Mouse (Mus musculus) central nervous system, embryonic 18 days (tissue): Measurements from ENCODE around the gene Gm8374. TPM values are rescaled to one million over a fixed set of nuclear protein-coding genes. Genes with fewer than 3 reads are reported as not detected.

Source experiments
- polyA plus RNA-seq: library from polyadenylated mRNA; depleted of rRNA; stranded (reverse); fragments of >200 nt; gene quantifications from 2 replicates; pipeline ENCODE4 v1.2.3, GENCODE M21; 2012; rRNA removed

Gene Gm8374
- polyA plus RNA-seq: not detected in 2 replicates

DNA sequence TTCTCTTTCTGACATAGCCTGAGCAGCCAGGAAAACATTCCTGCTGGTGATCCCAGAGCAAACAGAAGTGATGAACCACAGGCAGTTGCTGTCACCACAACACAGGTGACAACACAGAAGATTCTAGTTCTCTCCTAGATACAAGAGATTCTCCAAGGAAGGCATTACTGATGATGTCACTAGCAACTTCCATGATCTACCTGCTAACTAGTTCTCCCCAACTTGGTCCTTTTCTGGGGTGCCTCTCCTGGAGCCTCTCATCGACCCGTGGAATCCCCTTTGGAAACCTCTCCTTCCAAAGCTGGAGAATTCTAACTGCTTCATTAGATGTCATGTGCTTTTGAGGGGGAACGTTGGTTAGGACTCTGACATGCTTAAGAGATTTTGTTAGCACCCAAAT is at the start of gene Gm8374:
Gene Gm8374, minus strand, starts transcription at position 101 of the 400 bp plus-strand sequence.

DNA sequence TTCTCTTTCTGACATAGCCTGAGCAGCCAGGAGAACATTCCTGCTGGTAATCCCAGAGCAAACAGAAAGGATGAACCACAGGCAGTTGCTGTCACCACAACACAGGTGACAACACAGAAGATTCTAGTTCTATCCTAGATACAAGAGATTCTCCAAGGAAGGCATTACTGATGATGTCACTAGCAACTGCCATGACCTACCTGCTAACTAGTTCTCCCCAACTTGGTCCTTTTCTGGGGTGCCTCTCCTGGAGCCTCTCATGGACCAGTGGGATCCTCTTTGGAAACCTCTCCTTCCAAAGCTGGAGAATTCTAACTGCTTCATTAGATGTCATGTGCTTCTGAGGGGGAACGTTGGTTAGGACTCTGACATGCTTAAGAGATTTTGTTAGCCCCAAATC is 32.6 kb downstream of the Gm8374 start, which contains the start of gene Gm5797:
Gene Gm5797, minus strand, starts transcription at position 101 of the 400 bp plus-strand sequence.

DNA sequence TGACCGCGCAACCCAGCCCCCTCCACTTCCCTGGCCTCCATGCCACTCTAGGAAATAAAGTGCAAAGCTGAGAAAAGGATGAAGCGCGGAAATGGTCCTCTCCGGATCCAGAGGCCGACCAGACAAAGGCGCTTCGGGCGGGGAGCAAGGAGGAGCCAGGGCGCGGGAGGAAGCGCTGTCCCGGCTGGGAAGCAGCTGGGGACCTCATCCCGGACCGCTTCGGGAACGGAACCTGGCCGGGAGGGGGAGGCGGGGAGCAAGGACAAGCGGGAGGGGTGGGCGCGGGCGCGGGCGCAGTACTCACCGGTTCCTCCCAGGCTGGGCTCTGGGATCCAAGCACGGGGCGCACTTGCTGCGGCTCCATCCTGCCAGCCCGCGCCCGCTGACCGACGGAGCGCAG is 50.3 kb downstream of the Gm8374 start, which contains the start of gene Gm3739:
Gene Gm3739, minus strand, starts transcription at position 389 of the 400 bp plus-strand sequence.

Other genes with a start within 250 kb of the Gm8374 start
- gene Gm6676, start 239.7 kb downstream of the Gm8374 start, polyA plus RNA-seq: 0.04 TPM in 2 replicates
- gene Gm3512, start 190.6 kb downstream of the Gm8374 start, polyA plus RNA-seq: 9.6 and 10.6 TPM in 2 replicates
- gene Gm16434, start 170.6 kb downstream of the Gm8374 start, polyA plus RNA-seq: 0.04 TPM in 2 replicates
- gene Gm3727, start 100.4 kb downstream of the Gm8374 start, polyA plus RNA-seq: not detected in 2 replicates
- gene Gm3739, start 50.1 kb downstream of the Gm8374 start, polyA plus RNA-seq: 9.2 and 9.9 TPM in 2 replicates
- not detected in 2 replicates for gene Gm5797, start 32.7 kb downstream of the Gm8374 start, polyA plus RNA-seq
- 0.12 and 0.15 TPM in 2 replicates for gene Gm3755, start 85.8 kb upstream of the Gm8374 start, polyA plus RNA-seq
- gene Gm3752, start 118.6 kb upstream of the Gm8374 start, polyA plus RNA-seq: 17.8 and 19.6 TPM in 2 replicates
- gene Gm3558, start 203.4 kb upstream of the Gm8374 start, polyA plus RNA-seq: 6.6 and 7.0 TPM in 2 replicates
- not detected in 2 replicates for gene Gm10338, start 230.5 kb upstream of the Gm8374 start, polyA plus RNA-seq